In the genomic region with DNA sequence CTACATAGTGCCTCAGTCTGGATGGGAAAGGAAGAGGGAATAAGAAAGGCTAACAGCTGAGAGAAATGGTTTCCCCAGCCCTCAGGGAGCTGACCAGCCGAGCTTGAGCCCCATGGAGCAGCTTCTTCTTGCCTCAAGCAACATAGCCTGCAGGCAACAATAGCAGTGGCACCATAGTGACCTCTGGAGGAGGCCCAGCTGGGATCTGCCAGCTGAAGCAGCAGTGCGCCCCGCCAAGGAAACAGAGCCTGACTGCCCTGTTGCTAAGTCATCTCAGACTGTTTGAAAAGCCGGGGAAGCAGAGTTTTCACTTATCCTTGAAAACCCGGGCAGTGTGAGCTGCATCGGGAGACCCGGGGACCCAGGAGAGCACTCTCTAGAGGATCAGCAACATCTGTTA, we compare ENCODE assay signal across 8 mouse cellular contexts. TPM values are rescaled to one million over a fixed set of nuclear protein-coding genes. Genes with fewer than 3 reads are reported as not detected.
DNase-seq lines count a peak whose midpoint lies in the region; ATAC-seq and TF ChIP-seq lines count a peak whose summit lies in the region.

No protein-coding gene starts in this region.

- DNase-seq in frontal cortex, postnatal 14 days (ENCODE audit: low spot score in 2 of 2), result peak; percentile 37 to 55
- DNase-seq in heart, adult 11 months, result peak; percentile 96
- DNase-seq in lung, adult 18-20 months, result peak; percentile 55 to 66

- H3K9ac ChIP-seq in intestine, postnatal 0 days (ENCODE audit: low read depth, low read length), result no peak overlapping the region

- H3K4me1 ChIP-seq in intestine, postnatal 0 days (replicated peaks; ENCODE audit: control insufficient read depth, insufficient read depth, low read length), result no peaks in the 10 kb centered on the region
- H3K4me1 ChIP-seq in olfactory bulb, adult 2 months (ENCODE audit: control insufficient read depth, insufficient read depth, low read length), result peaks cover 19% of the 10 kb centered on the region

- no peak for ATAC-seq in frontal cortex, adult (ENCODE audit: low TSS enrichment)
- ATAC-seq in common myeloid progenitor, adult 5-6 weeks (replicated peaks; ENCODE audit: low read depth, poor library complexity, severe bottlenecking), result peak; percentile 47; the same call in 1 of the 2 replicates
- no peak for ATAC-seq in intestine, postnatal 0 days
- no peak for ATAC-seq in activated CD4-positive, CD25-positive, alpha-beta regulatory T cell, adult 4 months

- TF ChIP-seq POLR2A in olfactory bulb, adult 2 months (IDR thresholded peaks at IDR 0.05; ENCODE audit: insufficient read depth, low read depth, low read length), result no peak

- H3K36me3 ChIP-seq in intestine, postnatal 0 days (ENCODE audit: control insufficient read depth, insufficient read depth), result no peaks in the 10 kb centered on the region

- TF ChIP-seq CTCF in intestine, postnatal 0 days (IDR thresholded peaks at IDR 0.05; ENCODE audit: low read depth), result peak; percentile 66
- no peak for TF ChIP-seq CTCF in olfactory bulb, adult 2 months (IDR thresholded peaks at IDR 0.05; ENCODE audit: insufficient read depth, low read depth, low read length)

- no peak overlapping the region for H3K4me2 ChIP-seq in intestine, postnatal 0 days (replicated peaks; ENCODE audit: low read depth)

- no peak overlapping the region for H3K27ac ChIP-seq in intestine, postnatal 0 days (ENCODE audit: low read depth, low read length)
- H3K27ac ChIP-seq in olfactory bulb, adult 2 months (ENCODE audit: insufficient read depth, low read depth, low read length), result no peak overlapping the region

- no peaks in the 10 kb centered on the region for H3K9me3 ChIP-seq in intestine, postnatal 0 days (ENCODE audit: control insufficient read depth)

- WGBS in intestine, postnatal 0 days, result 22% methylated on average over 7 of the region's 7 CpGs
- WGBS in olfactory bulb, adult 2 months, result 1% methylated on average over 7 of the region's 7 CpGs

- H3K27me3 ChIP-seq in intestine, postnatal 0 days (replicated peaks; ENCODE audit: control insufficient read depth, insufficient read depth, low read length), result peaks cover 11% of the 10 kb centered on the region; the same call in 1 of the 2 replicates

- no peak overlapping the region for H3K4me3 ChIP-seq in intestine, postnatal 0 days (ENCODE audit: low read depth, low read length)
- H3K4me3 ChIP-seq in olfactory bulb, adult 2 months (ENCODE audit: insufficient read depth, low read depth, low read length), result peak overlapping the region; percentile 12

RNA-seq across cellular contexts. Expression of a gene that starts 3.2 kb away (rescaled TPM):
- total RNA-seq in common myeloid progenitor, adult 5-6 weeks (2017), result not detected in 2 replicates
- 43.7 and 47.7 TPM in 2 replicates for polyA plus RNA-seq in intestine, postnatal 0 days (2015; fragmentation: Nextera tagmentation; extraction: Ambion mirVana)
- 196 and 261 TPM in 2 replicates for polyA plus RNA-seq in olfactory bulb, adult 2 months (2012; ENCODE audit: insufficient read depth, insufficient read length, low replicate concordance, missing spikeins)
- polyA plus RNA-seq in activated CD4-positive, CD25-positive, alpha-beta regulatory T cell, adult 4 months (2017; shearing (Covaris generic)), result under 1 TPM; 0.04 to 0.40 TPM

Comparison
In these comparisons a context has a peak if more than half of its experiments do, and no peak if none do; other contexts are left out.
1. DNase-seq: peak in every context shown above with its lines; median percentile 96 in heart, adult 11 months; 60 in lung, adult 18-20 months; 46 in frontal cortex, postnatal 14 days.
2. RNA of a gene that starts 3.2 kb away (polyA plus RNA-seq): 196 to 261 TPM in olfactory bulb, adult 2 months and 43.7 to 47.7 TPM in intestine, postnatal 0 days; 0.04 to 0.40 TPM in activated CD4-positive, CD25-positive, alpha-beta regulatory T cell, adult 4 months; every median in the first group is over 10 times any median in the second.